Mouse (Mus musculus): ENCODE results near the gene 1700001P01Rik. TPM values are rescaled to one million over a fixed set of nuclear protein-coding genes. Genes with fewer than 3 reads are reported as not detected.
A peak's percentile ranks its signal among the peaks of the same experiment; 100 is the strongest.
"Not testable (repeated sequence)": the region's sequence is repeated elsewhere in the genome, so short reads cannot be mapped to it uniquely, and the experiment has no call there.

1700001P01Rik gene
- polyA plus RNA-seq, 1 experiment = not detected

- Histone ChIP-seq H3K4me1 (ENCODE audit: control insufficient read depth, insufficient read depth, insufficient read length) (peaks cover 15% of the 10 kb centered on the region; the same call in 1 of the 2 replicates), H3K27me3 (ENCODE audit: control insufficient read depth, insufficient read depth, low read length) (no peaks in the 10 kb centered on the region), H3K36me3 (ENCODE audit: control insufficient read depth, insufficient read depth, low read length) (peaks cover 3% of the 10 kb centered on the region; the same call in 1 of the 2 replicates), H3K4me3 (ENCODE audit: extremely low read depth, insufficient read depth, insufficient read length) (peak overlapping the region; percentile 21), H3K27ac (ENCODE audit: insufficient read depth, low read length) (peak overlapping the region; percentile 90; the same call in 1 of the 2 replicates)
- TF ChIP-seq POLR2A (IDR thresholded peaks at IDR 0.05; ENCODE audit: low read depth, low read length) (no peak), CTCF (IDR thresholded peaks at IDR 0.05; ENCODE audit: extremely low read depth, insufficient read depth, insufficient read length, insufficient replicate concordance) (no peak)
- 47% methylated on average over 9 of the region's 9 CpGs for WGBS
- no peak for DNase-seq (ENCODE audit: low read depth in 1 of 2, low spot score in 2 of 2)
Observed at GRCm38 (mm10) chr11:97742591-97742990, 33.1 kb downstream of the 1700001P01Rik start.

- no peaks in the 10 kb centered on the region for H3K27me3 ChIP-seq (ENCODE audit: control insufficient read depth, insufficient read depth, low read length)
- peaks cover 15% of the 10 kb centered on the region; the same call in 1 of the 2 replicates for H3K4me1 ChIP-seq (ENCODE audit: control insufficient read depth, insufficient read depth, insufficient read length)
- no peak overlapping the region for H3K27ac ChIP-seq (ENCODE audit: insufficient read depth, low read length)
- no peak overlapping the region for H3K4me3 ChIP-seq (ENCODE audit: extremely low read depth, insufficient read depth, insufficient read length)
- peaks cover 3% of the 10 kb centered on the region; the same call in 1 of the 2 replicates for H3K36me3 ChIP-seq (ENCODE audit: control insufficient read depth, insufficient read depth, low read length)
- TF ChIP-seq CTCF (IDR thresholded peaks at IDR 0.05; ENCODE audit: extremely low read depth, insufficient read depth, insufficient read length, insufficient replicate concordance) (no peak), POLR2A (IDR thresholded peaks at IDR 0.05; ENCODE audit: low read depth, low read length) (no peak)
- no peak for DNase-seq (ENCODE audit: low read depth in 1 of 2, low spot score in 2 of 2)
- WGBS = 80% methylated on average over 5 of the region's 5 CpGs
Observed at GRCm38 (mm10) chr11:97742157-97742556, 33.6 kb downstream of the 1700001P01Rik start.

DNA sequence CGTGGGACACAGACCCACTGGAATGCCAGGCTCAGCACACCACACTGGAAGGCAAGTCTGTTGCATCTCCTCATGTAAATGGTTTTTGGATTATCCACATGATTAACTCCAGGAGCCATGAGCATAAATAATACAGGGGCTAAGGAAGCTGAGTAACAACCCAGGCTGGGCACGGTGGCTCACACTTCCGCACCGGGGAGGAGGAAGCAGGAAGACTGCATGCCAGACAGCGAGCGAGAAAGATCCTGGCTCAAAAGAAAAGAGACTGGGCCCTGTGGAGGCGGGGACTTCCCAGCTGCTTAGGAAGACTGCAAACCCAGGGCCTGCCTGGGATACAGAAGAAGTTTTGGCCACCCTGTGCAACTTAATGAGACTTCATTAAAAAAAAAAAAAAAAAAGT lies 35.5 kb downstream of the 1700001P01Rik start:
- no peak overlapping the region for H3K4me3 ChIP-seq (ENCODE audit: extremely low read depth, insufficient read depth, insufficient read length)
- no peak overlapping the region for H3K27ac ChIP-seq (ENCODE audit: insufficient read depth, low read length)
- peak in 1 of 2 experiments; percentile 22 for DNase-seq (ENCODE audit: low read depth in 1 of 2, low spot score in 2 of 2)
- TF ChIP-seq POLR2A (IDR thresholded peaks at IDR 0.05; ENCODE audit: low read depth, low read length) (no peak), CTCF (IDR thresholded peaks at IDR 0.05; ENCODE audit: extremely low read depth, insufficient read depth, insufficient read length, insufficient replicate concordance) (no peak)
- 44% methylated on average over 7 of the region's 7 CpGs for WGBS
- no peaks in the 10 kb centered on the region for H3K36me3 ChIP-seq (ENCODE audit: control insufficient read depth, insufficient read depth, low read length)
- H3K27me3 ChIP-seq (ENCODE audit: control insufficient read depth, insufficient read depth, low read length) = no peaks in the 10 kb centered on the region
- H3K4me1 ChIP-seq (ENCODE audit: control insufficient read depth, insufficient read depth, insufficient read length) = peaks cover 15% of the 10 kb centered on the region; the same call in 1 of the 2 replicates

- Histone ChIP-seq H3K4me1 (ENCODE audit: control insufficient read depth, insufficient read depth, insufficient read length) (peaks cover 15% of the 10 kb centered on the region; the same call in 1 of the 2 replicates), H3K36me3 (ENCODE audit: control insufficient read depth, insufficient read depth, low read length) (no peaks in the 10 kb centered on the region), H3K4me3 (ENCODE audit: extremely low read depth, insufficient read depth, insufficient read length) (no peak overlapping the region), H3K27me3 (ENCODE audit: control insufficient read depth, insufficient read depth, low read length) (no peaks in the 10 kb centered on the region), H3K27ac (ENCODE audit: insufficient read depth, low read length) (no peak overlapping the region)
- TF ChIP-seq POLR2A (IDR thresholded peaks at IDR 0.05; ENCODE audit: low read depth, low read length) (no peak), CTCF (IDR thresholded peaks at IDR 0.05; ENCODE audit: extremely low read depth, insufficient read depth, insufficient read length, insufficient replicate concordance) (no peak)
- WGBS = 100% methylated on average over 3 of the region's 3 CpGs
- DNase-seq (ENCODE audit: low read depth in 1 of 2, low spot score in 2 of 2) = no peak
Observed at GRCm38 (mm10) chr11:97739155-97739554, 36.6 kb downstream of the 1700001P01Rik start.

GRCm38 (mm10) chr11:97738703-97739102 lies 37.0 kb downstream of the 1700001P01Rik start:
- Histone ChIP-seq H3K4me3 (ENCODE audit: extremely low read depth, insufficient read depth, insufficient read length) (no peak overlapping the region), H3K27me3 (ENCODE audit: control insufficient read depth, insufficient read depth, low read length) (no peaks in the 10 kb centered on the region), H3K27ac (ENCODE audit: insufficient read depth, low read length) (no peak overlapping the region), H3K36me3 (ENCODE audit: control insufficient read depth, insufficient read depth, low read length) (no peaks in the 10 kb centered on the region), H3K4me1 (ENCODE audit: control insufficient read depth, insufficient read depth, insufficient read length) (peaks cover 15% of the 10 kb centered on the region; the same call in 1 of the 2 replicates)
- DNase-seq (ENCODE audit: low read depth in 1 of 2, low spot score in 2 of 2) = no peak
- 72% methylated on average over 6 of the region's 6 CpGs for WGBS
- TF ChIP-seq CTCF (IDR thresholded peaks at IDR 0.05; ENCODE audit: extremely low read depth, insufficient read depth, insufficient read length, insufficient replicate concordance) (no peak), POLR2A (IDR thresholded peaks at IDR 0.05; ENCODE audit: low read depth, low read length) (no peak)

- H3K27ac ChIP-seq (ENCODE audit: insufficient read depth, low read length) = no peak overlapping the region
- WGBS = 90% methylated on average over 4 of the region's 4 CpGs
- H3K4me3 ChIP-seq (ENCODE audit: extremely low read depth, insufficient read depth, insufficient read length) = no peak overlapping the region
- TF ChIP-seq POLR2A (IDR thresholded peaks at IDR 0.05; ENCODE audit: low read depth, low read length) (no peak), CTCF (IDR thresholded peaks at IDR 0.05; ENCODE audit: extremely low read depth, insufficient read depth, insufficient read length, insufficient replicate concordance) (no peak)
- H3K36me3 ChIP-seq (ENCODE audit: control insufficient read depth, insufficient read depth, low read length) = no peaks in the 10 kb centered on the region
- H3K27me3 ChIP-seq (ENCODE audit: control insufficient read depth, insufficient read depth, low read length) = no peaks in the 10 kb centered on the region
- peaks cover 9% of the 10 kb centered on the region; the same call in 1 of the 2 replicates for H3K4me1 ChIP-seq (ENCODE audit: control insufficient read depth, insufficient read depth, insufficient read length)
- no peak for DNase-seq (ENCODE audit: low read depth in 1 of 2, low spot score in 2 of 2)
Observed at GRCm38 (mm10) chr11:97737600-97737999, 38.1 kb downstream of the 1700001P01Rik start.

GRCm38 (mm10) chr11:97736645-97737044 lies 39.1 kb downstream of the 1700001P01Rik start:
- no peak for DNase-seq (ENCODE audit: low read depth in 1 of 2, low spot score in 2 of 2)
- no peak overlapping the region for H3K4me3 ChIP-seq (ENCODE audit: extremely low read depth, insufficient read depth, insufficient read length)
- peaks cover 5% of the 10 kb centered on the region for H3K36me3 ChIP-seq (ENCODE audit: control insufficient read depth, insufficient read depth, low read length)
- H3K4me1 ChIP-seq (ENCODE audit: control insufficient read depth, insufficient read depth, insufficient read length) = peaks cover 4% of the 10 kb centered on the region; the same call in 1 of the 2 replicates
- WGBS = 89% methylated on average over 5 of the region's 5 CpGs
- no peak overlapping the region for H3K27ac ChIP-seq (ENCODE audit: insufficient read depth, low read length)
- no peaks in the 10 kb centered on the region for H3K27me3 ChIP-seq (ENCODE audit: control insufficient read depth, insufficient read depth, low read length)
- no peak for TF ChIP-seq POLR2A (IDR thresholded peaks at IDR 0.05; ENCODE audit: low read depth, low read length)
- no peak for TF ChIP-seq CTCF (IDR thresholded peaks at IDR 0.05; ENCODE audit: extremely low read depth, insufficient read depth, insufficient read length, insufficient replicate concordance)

DNA sequence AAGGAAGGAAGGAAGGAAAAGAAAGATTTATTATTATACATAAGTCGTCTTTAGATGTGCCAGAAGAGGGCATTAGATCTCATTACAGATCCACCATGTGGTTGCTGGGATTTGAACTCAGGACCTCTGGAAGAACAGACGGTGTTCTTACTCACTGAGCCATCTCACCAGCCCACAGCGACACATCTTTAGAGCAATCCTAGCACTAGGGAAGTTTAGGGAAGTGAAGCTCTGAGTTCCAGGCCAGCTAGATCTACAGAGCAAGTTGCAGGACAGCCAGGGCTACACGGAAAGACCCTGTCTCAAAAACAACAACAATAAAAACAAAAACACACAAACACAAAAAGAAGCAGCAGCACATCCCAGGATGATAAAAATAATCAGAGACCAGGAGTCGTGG lies 40.9 kb downstream of the 1700001P01Rik start:
- peaks cover 13% of the 10 kb centered on the region for H3K36me3 ChIP-seq (ENCODE audit: control insufficient read depth, insufficient read depth, low read length)
- 73% methylated on average over 5 of the region's 5 CpGs for WGBS

More for the DNA sequence above, 40.9 kb downstream of the 1700001P01Rik start:
- not testable (repeated sequence) for H3K4me3 ChIP-seq (ENCODE audit: extremely low read depth, insufficient read depth, insufficient read length); H3K27me3 ChIP-seq (ENCODE audit: control insufficient read depth, insufficient read depth, low read length); H3K4me1 ChIP-seq (ENCODE audit: control insufficient read depth, insufficient read depth, insufficient read length); DNase-seq (ENCODE audit: low read depth in 1 of 2, low spot score in 2 of 2); H3K27ac ChIP-seq (ENCODE audit: insufficient read depth, low read length)
